12 mouse cellular contexts compared by ENCODE assay signal in the genomic region with DNA sequence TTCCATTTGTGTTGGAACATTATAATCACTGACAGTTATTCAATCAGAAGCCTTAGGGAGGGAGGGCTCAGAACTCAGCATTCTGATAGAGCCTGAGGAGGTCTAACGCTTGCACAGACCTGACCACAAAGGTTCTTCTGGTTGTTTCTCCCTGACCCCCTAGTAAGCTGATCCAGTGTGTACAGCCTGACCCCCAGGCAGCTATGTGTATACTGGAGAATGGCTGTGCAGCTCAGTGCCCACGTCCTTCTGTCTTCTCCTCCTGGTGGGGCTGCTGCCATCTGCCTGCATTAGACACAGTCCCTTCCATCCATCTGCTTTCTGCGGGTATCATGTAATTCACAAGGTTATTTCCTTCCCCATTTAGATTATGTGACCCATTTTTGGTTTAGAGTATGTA.
A peak's percentile ranks its signal among the peaks of the same experiment; 100 is the strongest.
DNase-seq lines count a peak whose midpoint lies in the region; ATAC-seq lines count a peak whose summit lies in the region.
"Had no signal": no experiment of that assay in that cellular context is flagged by ENCODE, and none has a peak within 500 bp of the region (broad histone marks: within the 10 kb centered on the region; RNA-seq: fewer than 3 reads in every experiment).

No protein-coding gene starts in this region.

- WGBS in limb, embryonic 12.5 days, result 89% methylated on average over 3 of the region's 3 CpGs
- 95% methylated on average over 3 of the region's 3 CpGs for WGBS in limb, embryonic 10.5 days

- no peak for DNase-seq in limb, embryonic 10.5 days (ENCODE audit: low spot score)
- peak; percentile 88 for DNase-seq in cerebellum, adult 9-10 months
- peak; percentile 80 for DNase-seq in layer of hippocampus, adult 11-12 months (ENCODE audit: low spot score)
- peak; percentile 49 to 70 for DNase-seq in right cerebral cortex, postnatal 10 days (ENCODE audit: low spot score in 2 of 2)
- DNase-seq in c-Kit-positive CD71-positive TER-119-positive erythroid progenitor cells, embryonic 14.5 days (ENCODE audit: low spot score), result no peak
- no peak for DNase-seq in testis, postnatal 10 days (ENCODE audit: low spot score)
- DNase-seq: liver, embryonic 13.5 days; lung, postnatal 4 days; retina, postnatal 1 day had no signal

- H3K27ac ChIP-seq in limb, embryonic 12.5 days, result no peak overlapping the region
- no peak overlapping the region for H3K27ac ChIP-seq in limb, embryonic 10.5 days
- H3K27ac ChIP-seq: heart, embryonic 13.5 days; liver, embryonic 13.5 days had no signal

- no peaks in the 10 kb centered on the region for H3K27me3 ChIP-seq in limb, embryonic 12.5 days
- no peaks in the 10 kb centered on the region for H3K27me3 ChIP-seq in limb, embryonic 10.5 days (ENCODE audit: low read depth, poor library complexity, severe bottlenecking)
- H3K27me3 ChIP-seq: heart, embryonic 13.5 days; liver, embryonic 13.5 days had no signal

- no peak overlapping the region for H3K4me2 ChIP-seq in limb, embryonic 12.5 days
- H3K4me2 ChIP-seq: heart, embryonic 13.5 days; liver, embryonic 13.5 days had no signal

- no peak overlapping the region for H3K9ac ChIP-seq in limb, embryonic 12.5 days (replicated peaks)
- H3K9ac ChIP-seq: heart, embryonic 13.5 days; liver, embryonic 13.5 days had no signal

- no peaks in the 10 kb centered on the region for H3K9me3 ChIP-seq in limb, embryonic 12.5 days
- no peaks in the 10 kb centered on the region for H3K9me3 ChIP-seq in limb, embryonic 10.5 days (replicated peaks)
- H3K9me3 ChIP-seq: heart, embryonic 13.5 days; liver, embryonic 13.5 days had no signal

- ATAC-seq in limb, embryonic 12.5 days (ENCODE audit: insufficient number of reproducible peaks, insufficient read depth, low FRiP score, low TSS enrichment, low read depth), result peak; percentile 40; the same call in 1 of the 2 replicates
- ATAC-seq: intestine, postnatal 0 days had no signal

- H3K36me3 ChIP-seq in limb, embryonic 12.5 days, result peaks cover 50% of the 10 kb centered on the region
- H3K36me3 ChIP-seq in limb, embryonic 10.5 days, result peaks cover 51% of the 10 kb centered on the region

- H3K4me1 ChIP-seq in limb, embryonic 12.5 days (replicated peaks), result no peaks in the 10 kb centered on the region
- H3K4me1 ChIP-seq in limb, embryonic 10.5 days, result no peaks in the 10 kb centered on the region
- H3K4me1 ChIP-seq: heart, embryonic 13.5 days; liver, embryonic 13.5 days had no signal

- H3K4me3 ChIP-seq in limb, embryonic 12.5 days (replicated peaks), result no peak overlapping the region
- H3K4me3 ChIP-seq in limb, embryonic 10.5 days, result no peak overlapping the region
- H3K4me3 ChIP-seq: heart, embryonic 13.5 days; liver, embryonic 13.5 days had no signal

Comparison
In these comparisons a context has a peak if more than half of its experiments do, and no peak if none do; other contexts are left out.
1. DNase-seq: peak in cerebellum, adult 9-10 months (single experiment), layer of hippocampus, adult 11-12 months (single experiment) and right cerebral cortex, postnatal 10 days (2 of 2); none in limb, embryonic 10.5 days (single experiment), c-Kit-positive CD71-positive TER-119-positive erythroid progenitor cells, embryonic 14.5 days (single experiment) and testis, postnatal 10 days (single experiment).